Mouse (Mus musculus) megakaryocyte, embryonic 14.5 days (primary cell): Measurements from ENCODE around the gene Depp1. TPM values are rescaled to one million over a fixed set of nuclear protein-coding genes. Genes with fewer than 3 reads are reported as not detected.

Source experiments
- H3K27me3 ChIP-seq: replicated peaks from 2 replicates; pipeline ENCODE3; 2012; ENCODE audit warnings: inconsistent platforms
- H3K36me3 ChIP-seq: replicated peaks from 2 replicates; pipeline ENCODE3; 2012; ENCODE audit warnings: low read length, inconsistent platforms, mixed read lengths
- H3K4me1 ChIP-seq: 2 replicates; pipeline ENCODE4 v1.6.1; 2012; ENCODE audit warnings: inconsistent platforms
- H3K4me3 ChIP-seq: replicated peaks from 2 replicates; pipeline ENCODE3; 2012; ENCODE audit warnings: moderate library complexity, mild to moderate bottlenecking, inconsistent platforms
- H3K9me3 ChIP-seq: 2 replicates; pipeline ENCODE4 v1.6.1; 2012; ENCODE audit warnings: inconsistent platforms
- FLI1 ChIP-seq: IDR thresholded peaks from 2 replicates; pipeline ENCODE4 v1.6.1; 2012; ENCODE audit warnings: low read length, inconsistent platforms, mixed read lengths
- GATA1 ChIP-seq: IDR thresholded peaks from 3 replicates; pipeline ENCODE4 v1.6.1; 2012; ENCODE audit warnings: mixed read lengths, low read length, inconsistent platforms, borderline replicate concordance
- polyA plus RNA-seq: library from polyadenylated mRNA; stranded (reverse); fragments of >175 nt; gene quantifications from 2 replicates; pipeline ENCODE4 v1.2.3, GENCODE M21; 2012; ENCODE audit warnings: low replicate concordance; ENCODE audit not compliant: insufficient read depth

Gene Depp1
- polyA plus RNA-seq, 1 experiment = 0.51 TPM

DNA sequence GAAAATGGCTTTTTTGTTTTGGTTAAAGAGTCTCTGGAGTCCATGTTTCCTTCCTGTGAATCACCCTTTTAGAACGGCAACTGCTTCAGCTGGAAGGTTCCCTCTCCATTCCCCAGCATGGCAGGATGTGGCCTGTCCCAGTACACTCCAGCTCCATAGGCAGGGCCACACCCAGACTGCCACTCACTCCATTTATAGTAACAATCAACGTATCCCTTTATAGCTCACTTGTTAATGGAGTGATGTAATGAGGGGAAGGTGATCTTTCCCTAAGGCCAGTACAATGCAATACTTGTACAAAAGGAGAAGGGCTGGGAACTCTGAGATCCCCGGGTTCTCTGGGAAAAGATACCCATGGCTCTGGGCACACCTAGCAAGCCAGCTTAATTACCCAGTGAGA is 6.1 kb upstream of the Depp1 start:
- no peak overlapping the region for H3K4me3 ChIP-seq

DNA sequence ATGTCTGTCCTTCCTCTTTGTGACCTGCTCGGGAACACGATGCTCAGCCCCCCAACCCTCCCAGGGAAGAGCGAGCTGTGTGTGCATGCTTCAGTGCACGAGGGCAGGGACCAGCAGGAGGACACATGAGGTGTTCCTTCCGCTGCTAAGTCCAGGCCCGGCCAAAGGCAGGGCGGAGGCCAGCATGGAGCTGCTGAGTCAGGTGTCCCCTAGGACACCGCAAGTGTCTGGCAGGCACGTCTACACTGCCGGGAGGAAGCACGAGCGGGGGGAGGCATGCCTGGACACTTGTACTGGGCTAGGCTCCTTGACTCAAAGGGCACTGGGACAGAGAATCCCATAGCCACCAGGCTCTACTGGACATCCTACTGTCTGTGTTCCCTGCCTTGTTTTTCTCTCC is 2.6 kb upstream of the Depp1 start:
- H3K9me3 ChIP-seq = no peaks in the 10 kb centered on the region
- peaks cover 24% of the 10 kb centered on the region for H3K27me3 ChIP-seq
- TF ChIP-seq FLI1 = no peak
- no peak for TF ChIP-seq GATA1
- peaks cover 81% of the 10 kb centered on the region for H3K4me1 ChIP-seq
- H3K36me3 ChIP-seq = peaks cover 2% of the 10 kb centered on the region
- H3K4me3 ChIP-seq = peak overlapping the region; percentile 26

More for the DNA sequence above, 6.1 kb upstream of the Depp1 start:
- Histone ChIP-seq H3K36me3 (peaks cover 2% of the 10 kb centered on the region), H3K9me3 (no peaks in the 10 kb centered on the region), H3K27me3 (peaks cover 13% of the 10 kb centered on the region), H3K4me1 (peaks cover 65% of the 10 kb centered on the region)
- TF ChIP-seq GATA1 = no peak
- TF ChIP-seq FLI1 = no peak

DNA sequence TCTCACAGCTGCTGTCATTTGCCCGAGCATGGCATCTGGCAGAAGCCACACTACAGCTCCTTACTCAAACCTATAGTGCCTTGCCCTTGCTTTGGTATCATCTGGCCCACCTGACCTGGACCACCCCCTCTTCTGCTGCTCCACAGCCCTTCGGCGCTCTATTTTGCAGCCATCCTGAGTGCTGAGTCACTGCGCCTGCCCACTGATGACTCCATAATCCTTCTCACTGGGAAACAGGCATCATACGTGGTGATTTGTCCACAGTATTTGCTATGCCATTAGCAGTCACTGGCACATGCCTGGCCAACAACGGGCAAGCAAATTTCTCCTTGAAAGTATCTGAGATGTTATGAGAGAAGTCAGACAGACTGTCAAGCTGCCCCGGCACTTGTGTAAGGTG is 598 bp upstream of the Depp1 start:
- Histone ChIP-seq H3K27me3 (peaks cover 37% of the 10 kb centered on the region), H3K36me3 (peaks cover 2% of the 10 kb centered on the region), H3K4me3 (peak overlapping the region; percentile 35), H3K9me3 (no peaks in the 10 kb centered on the region), H3K4me1 (peaks cover 68% of the 10 kb centered on the region)
- no peak for TF ChIP-seq GATA1
- TF ChIP-seq FLI1 = no peak

DNA sequence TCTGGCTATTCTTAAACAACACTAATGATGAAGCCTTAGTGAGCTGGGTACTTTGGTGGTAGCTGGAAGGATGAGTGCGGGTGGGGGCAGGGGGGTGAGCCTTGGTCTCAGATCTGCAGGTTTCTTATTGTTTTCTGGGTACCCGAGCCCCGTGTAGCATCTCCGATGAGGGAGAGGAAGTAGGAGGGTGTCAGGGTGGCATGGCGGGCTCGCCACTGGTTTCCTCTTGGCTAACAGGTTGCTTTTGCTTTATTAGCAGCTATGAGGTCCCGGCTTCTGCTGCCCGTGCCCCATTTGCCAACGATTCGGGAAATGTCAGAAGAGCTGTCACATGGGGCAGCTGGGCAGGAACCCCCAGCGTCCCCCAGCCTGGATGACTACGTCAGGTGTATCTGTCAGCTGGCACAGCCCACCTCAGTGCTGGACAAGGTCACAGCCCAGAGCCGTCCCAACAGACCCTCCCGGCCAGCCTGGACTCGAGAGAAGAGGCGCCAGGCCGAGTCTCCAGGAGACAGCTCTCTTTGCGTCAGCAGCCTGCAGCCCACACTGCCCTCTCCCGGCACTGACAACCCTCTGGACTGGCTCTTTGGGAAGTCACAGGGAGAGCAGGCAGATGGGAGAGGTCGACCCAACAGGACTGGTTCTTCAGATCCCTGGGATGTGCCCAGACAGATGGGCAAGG is 1.2 kb downstream of the Depp1 start:
- Histone ChIP-seq H3K4me1 (peaks cover 61% of the 10 kb centered on the region), H3K9me3 (no peaks in the 10 kb centered on the region), H3K36me3 (peaks cover 2% of the 10 kb centered on the region), H3K27me3 (peaks cover 33% of the 10 kb centered on the region), H3K4me3 (no peak overlapping the region)
- no peak for TF ChIP-seq GATA1
- TF ChIP-seq FLI1 = no peak

DNA sequence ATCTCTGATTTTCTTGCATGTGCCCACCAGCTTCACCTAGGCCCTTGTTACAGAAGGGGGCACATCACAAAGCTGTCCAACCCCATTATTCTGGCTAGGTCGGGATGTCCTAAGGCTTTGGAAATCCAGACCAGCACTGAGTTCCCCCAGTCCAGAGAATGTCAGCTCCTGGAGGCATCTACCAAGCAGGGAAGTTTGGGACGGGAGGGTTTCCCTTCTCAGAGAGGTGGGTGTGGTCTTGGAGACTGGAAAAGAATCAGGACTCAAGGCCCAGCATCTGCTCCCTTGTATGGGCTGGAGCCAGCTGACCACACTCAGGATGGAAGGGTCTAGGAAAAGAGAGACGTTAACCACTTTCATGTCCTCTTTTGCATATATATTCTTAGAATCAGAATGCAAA is 2.8 kb downstream of the Depp1 start:
- Histone ChIP-seq H3K4me3 (no peak overlapping the region), H3K36me3 (no peaks in the 10 kb centered on the region), H3K9me3 (no peaks in the 10 kb centered on the region), H3K4me1 (peaks cover 51% of the 10 kb centered on the region), H3K27me3 (peaks cover 35% of the 10 kb centered on the region)
- TF ChIP-seq FLI1 = no peak
- no peak for TF ChIP-seq GATA1

DNA sequence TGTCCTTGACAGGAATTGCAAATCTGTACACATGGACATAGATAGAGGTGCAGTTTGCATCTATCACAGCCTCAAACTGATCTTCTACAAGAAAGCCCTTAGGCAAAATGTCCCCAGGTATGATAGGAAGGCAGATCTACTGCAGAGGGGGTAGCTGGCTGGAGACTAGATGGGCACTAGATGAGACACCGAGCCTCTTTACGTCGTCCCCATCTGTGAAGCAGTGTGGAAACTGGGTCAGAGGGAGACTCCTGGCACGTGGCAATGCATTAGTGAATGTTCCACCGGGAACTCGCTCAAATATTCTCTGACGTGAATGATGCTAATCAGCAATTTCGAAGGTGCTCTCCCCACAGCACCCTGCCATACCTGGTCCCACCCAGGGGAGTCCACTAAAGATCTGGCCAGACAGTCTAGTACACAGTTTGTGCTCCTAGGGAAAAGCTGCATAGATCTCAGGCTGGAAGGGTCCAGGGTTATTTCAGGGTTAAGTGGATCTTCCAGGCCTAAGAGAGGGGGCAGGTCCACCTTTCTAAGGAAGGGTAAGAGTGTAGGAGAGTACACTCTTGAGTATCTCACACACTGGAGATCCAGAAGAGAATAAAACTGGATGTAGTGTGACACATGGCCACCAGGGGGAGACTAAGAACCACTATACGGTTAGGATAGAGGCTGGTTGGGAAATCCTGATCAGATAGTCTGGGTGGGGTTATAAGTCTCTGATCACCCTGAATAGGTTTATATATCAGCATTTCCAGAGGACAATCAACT is 3.5 kb downstream of the Depp1 start:
- no peak for TF ChIP-seq FLI1
- Histone ChIP-seq H3K4me3 (no peak overlapping the region), H3K4me1 (peaks cover 47% of the 10 kb centered on the region), H3K27me3 (peaks cover 35% of the 10 kb centered on the region), H3K36me3 (no peaks in the 10 kb centered on the region), H3K9me3 (no peaks in the 10 kb centered on the region)

DNA sequence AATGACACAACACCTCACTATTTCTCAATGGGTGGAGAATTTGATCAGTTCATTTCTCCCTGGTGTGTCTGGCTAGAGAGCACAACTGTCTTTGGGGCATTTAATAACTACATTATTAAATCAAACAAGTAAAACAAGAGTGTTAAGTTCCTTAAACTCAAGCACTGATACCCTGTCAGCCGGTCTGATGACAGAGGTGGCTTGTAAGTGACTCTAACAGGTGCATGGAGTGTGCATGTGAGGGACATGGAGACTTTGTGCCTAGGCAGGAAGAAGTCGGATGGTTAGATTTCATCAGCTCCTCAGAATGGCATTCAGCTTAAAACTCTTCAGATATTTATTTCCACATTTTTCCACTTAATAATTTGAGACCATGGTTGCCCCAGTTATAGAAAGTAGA is 13.0 kb downstream of the Depp1 start:
- TF ChIP-seq FLI1 = no peak
- no peak for TF ChIP-seq GATA1
- Histone ChIP-seq H3K27me3 (peaks cover 22% of the 10 kb centered on the region), H3K36me3 (no peaks in the 10 kb centered on the region), H3K4me3 (no peak overlapping the region), H3K4me1 (peaks cover 1% of the 10 kb centered on the region; the same call in 1 of the 2 replicates), H3K9me3 (no peaks in the 10 kb centered on the region)

DNA sequence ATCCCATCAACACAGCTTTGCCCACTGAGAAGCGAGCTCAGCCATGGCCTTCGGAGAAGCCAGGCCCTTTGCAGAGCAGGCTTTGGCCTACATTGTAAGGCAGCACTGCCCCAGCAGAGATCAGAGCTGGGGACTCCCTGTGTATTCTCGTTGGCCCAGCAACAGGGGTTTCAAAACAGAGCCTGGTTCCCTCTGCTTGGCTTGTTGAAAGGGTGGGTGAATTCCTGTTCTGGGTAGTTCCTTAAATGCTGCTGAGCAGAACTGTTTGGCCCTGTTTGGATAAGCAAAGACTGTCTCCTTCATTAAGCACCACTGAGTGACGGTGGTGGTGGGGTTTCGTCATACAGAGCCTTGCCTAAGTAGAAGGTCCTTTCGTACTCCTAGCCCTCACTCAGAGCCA is 13.6 kb downstream of the Depp1 start:
- H3K4me3 ChIP-seq = no peak overlapping the region
- H3K27me3 ChIP-seq = peaks cover 24% of the 10 kb centered on the region
- H3K9me3 ChIP-seq = no peaks in the 10 kb centered on the region
- H3K4me1 ChIP-seq = peaks cover 8% of the 10 kb centered on the region; the same call in 1 of the 2 replicates
- no peaks in the 10 kb centered on the region for H3K36me3 ChIP-seq
- no peak for TF ChIP-seq FLI1

DNA sequence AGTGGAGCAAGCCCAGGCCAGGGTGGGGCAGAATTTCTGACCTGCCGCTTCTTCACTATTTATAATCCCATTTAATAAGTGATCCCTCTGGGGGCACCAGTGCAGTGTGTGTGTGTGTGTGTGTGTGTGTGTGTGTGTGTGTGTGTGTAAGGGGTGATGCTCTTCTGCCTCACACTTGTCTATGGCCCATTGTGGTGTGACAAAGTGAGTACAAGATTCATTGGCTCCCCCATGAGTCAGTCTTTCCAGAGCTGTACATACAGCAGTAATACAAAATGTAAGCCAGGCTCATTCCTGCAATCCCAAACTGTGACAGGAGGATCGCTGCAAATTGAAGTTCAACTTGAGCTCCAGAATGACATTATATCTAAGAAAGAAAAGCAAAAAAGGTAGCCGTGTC is 14.4 kb downstream of the Depp1 start:
- Histone ChIP-seq H3K4me1 (peaks cover 8% of the 10 kb centered on the region; the same call in 1 of the 2 replicates), H3K9me3 (no peaks in the 10 kb centered on the region), H3K4me3 (no peak overlapping the region), H3K27me3 (peaks cover 28% of the 10 kb centered on the region), H3K36me3 (no peaks in the 10 kb centered on the region)
- TF ChIP-seq GATA1 (no peak), FLI1 (no peak)

DNA sequence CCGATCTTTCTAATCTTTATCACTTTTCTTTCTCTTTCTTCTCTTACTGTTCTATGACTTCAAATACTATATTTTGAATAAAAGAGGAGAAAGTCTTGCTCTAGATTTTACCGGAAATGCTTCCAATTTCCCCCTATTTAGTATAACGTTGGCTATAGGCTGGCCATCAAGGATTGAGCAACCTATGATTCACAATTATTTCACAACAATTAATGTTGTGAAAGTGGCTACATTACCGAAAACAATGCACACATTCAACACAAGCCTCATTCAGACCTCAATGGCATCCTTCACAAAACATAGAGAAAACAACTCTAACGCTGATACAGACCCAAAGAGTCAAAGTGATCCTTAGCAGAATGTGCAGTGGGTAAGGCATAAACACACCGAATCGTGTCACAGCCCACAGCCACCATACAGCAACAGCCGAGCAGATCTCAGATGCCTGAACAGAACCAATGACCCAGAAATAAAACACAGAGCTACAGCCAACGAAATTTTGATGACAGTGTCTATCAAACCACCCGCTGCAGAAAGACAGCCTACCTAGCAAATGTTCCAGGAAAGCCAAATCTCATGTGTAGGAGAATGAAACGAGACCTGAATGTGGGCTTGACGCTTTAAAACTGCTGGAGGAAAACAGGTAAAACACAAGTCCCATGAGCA is 15.8 kb downstream of the Depp1 start:
- Histone ChIP-seq H3K4me1 (peaks cover 8% of the 10 kb centered on the region; the same call in 1 of the 2 replicates), H3K4me3 (no peak overlapping the region), H3K36me3 (no peaks in the 10 kb centered on the region), H3K9me3 (no peaks in the 10 kb centered on the region), H3K27me3 (peaks cover 35% of the 10 kb centered on the region)
- TF ChIP-seq GATA1 = no peak
- no peak for TF ChIP-seq FLI1
